Mouse (Mus musculus) adrenal gland, postnatal 25 days (tissue): Measurements from ENCODE around the gene Ptprd. TPM values are rescaled to one million over a fixed set of nuclear protein-coding genes. Genes with fewer than 3 reads are reported as not detected.

Experiments used
- DNase-seq: peaks from one replicate; pipeline ENCODE4 v3.0.0; 2021; ENCODE audit warnings: mixed read lengths
- total RNA-seq: library from RNA; stranded (reverse); gene quantifications from 2 replicates; pipeline ENCODE4 v1.2.3, GENCODE M21; 2021

The Ptprd gene
- total RNA-seq, 1 experiment from 2014 or later, result 142 TPM

DNA sequence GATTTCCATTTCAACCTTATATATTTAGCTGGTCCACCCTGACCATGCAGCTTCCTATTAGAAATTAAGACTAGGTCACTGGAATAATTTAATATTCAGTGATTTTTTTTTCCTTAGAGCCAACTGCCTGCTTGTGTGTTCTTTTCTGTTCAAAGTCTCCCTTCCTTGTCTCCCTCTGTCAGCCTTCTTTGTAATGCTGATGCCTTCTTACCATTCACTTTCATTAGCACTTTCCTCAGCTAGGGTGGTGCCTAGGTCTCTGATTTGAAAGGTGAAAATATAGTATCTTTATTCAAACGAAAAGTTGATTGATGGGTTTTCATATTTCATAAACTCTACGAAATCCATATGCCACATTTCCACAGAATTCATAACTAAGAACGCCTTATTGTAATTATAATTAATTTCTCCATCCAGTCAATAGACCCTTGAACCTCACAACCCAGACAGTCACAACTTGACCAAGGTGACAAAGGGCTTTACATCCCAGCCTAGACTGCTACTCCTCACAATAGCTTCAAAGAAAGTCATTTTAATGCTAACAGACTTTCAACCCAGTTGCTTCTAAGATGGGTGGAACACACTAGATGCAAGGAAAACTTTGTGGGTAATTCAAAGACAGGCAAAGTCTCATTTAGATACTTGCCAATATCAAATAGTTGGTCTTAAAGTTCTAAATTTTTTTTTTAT is 2197.5 kb downstream of the Ptprd start:
- DNase-seq, result no peak

DNA sequence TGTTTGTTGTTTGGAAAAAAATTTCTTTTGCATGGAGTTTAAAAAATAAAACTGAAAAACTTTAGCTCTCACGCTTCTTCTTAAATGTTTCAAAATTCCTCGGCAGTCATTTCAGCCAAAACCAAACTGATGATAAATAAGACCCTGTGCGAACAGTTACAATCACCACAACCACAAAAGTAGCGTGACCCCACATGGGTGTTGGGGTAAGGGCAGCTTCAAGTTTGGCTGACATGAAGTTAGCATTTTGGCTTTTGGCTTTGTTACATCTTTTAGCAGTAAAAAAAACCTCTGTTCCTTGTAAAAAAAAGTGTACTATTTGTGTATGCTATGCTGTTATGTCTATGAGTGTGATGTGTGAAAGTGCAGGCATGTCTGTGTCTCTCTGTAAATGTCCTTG is 2203.2 kb downstream of the Ptprd start:
- no peak for DNase-seq

DNA sequence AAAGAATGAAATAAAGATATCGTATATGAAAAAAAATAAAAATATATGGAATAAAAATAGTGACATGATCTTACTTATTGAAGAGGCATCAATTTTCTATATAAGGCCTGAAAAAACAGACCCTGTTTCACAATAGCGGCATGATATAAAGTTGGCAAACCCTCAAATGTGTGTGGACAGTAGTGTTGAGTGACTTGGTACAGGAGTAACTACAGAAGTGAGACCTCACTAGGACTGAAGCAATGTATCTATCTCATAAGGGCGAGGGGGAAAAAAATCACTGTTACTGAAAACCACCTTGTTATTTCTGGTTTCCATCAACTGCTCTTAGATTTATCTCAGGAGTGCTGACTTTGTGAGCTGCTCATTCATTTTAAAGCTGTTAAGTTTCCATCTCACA is 2204.5 kb downstream of the Ptprd start:
- DNase-seq, result no peak

DNA sequence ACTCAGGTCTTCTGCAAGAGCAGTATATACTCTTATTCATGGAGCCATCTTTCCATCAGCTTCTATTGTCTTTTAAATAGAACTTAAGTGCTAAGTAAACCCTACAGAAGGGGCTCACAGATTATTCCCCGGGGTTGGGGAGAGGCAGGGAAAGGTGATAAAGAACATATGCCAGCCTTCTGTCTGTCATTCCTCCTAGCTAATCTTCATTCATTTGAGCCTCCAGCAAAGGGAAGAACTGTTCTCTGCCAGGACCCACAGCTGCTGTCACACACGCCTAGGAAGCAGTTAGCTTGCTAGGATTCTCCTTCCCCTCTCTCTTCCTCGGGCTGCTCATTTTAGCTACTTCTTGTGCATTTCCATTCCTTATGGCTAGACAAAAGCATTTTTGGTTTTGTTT is 2205.0 kb downstream of the Ptprd start:
- DNase-seq, result no peak

DNA sequence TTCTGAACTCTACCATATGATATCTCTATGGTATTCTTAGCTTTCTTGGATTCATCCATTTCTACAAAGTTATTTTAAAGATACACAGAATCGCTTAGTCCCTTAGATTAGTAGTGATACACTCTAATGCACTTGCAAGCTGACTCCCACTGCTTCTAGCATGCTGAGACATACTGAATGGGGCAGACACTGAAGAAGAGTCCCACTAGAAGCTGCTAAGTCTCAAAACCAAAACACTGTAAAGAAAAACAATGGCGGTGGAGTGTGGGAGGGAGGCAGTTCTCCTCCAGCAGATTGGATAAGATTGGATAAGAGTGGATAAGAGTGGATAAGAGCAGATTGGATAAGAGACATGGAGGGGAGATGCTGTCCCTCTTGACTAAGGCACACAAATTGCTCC is 2207.6 kb downstream of the Ptprd start:
- no peak for DNase-seq

DNA sequence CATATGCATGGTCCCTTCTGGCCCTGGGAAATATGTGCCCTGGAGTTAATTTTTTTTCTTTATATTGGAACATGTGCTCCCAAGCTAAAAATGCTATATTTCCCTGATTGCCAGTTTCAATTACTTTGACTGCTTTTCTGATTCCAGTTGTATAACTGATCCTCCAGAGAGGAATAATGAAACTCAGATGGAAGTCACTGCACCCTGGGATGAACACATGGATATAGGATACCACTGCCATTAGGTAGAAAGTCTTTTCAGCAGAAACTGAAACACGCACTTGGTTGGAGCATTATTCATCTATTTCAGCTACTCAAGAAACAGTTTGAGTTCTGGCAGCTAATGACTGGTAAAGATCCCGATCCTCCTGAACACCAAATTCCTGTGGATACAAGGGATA is 2211.5 kb downstream of the Ptprd start:
- DNase-seq, result no peak

DNA sequence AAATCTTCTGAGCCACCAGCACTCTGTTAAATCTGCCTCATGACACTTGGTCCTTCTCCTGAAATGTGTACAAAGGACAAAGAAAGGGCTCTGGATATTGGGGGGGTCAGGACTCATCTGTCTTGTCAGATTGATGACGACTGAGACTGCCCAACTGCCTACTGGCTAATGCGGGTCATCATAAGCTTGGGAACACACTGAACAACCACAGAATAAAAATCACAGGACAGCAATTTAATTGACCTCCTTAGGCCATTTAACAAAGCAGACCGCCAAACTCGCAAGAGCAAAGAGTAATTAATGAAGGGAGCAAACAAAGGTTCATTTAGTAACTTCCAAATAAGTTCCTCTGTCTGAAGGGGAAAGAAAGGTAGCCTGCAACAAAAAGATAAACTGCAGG is 2215.9 kb downstream of the Ptprd start:
- DNase-seq, result no peak

DNA sequence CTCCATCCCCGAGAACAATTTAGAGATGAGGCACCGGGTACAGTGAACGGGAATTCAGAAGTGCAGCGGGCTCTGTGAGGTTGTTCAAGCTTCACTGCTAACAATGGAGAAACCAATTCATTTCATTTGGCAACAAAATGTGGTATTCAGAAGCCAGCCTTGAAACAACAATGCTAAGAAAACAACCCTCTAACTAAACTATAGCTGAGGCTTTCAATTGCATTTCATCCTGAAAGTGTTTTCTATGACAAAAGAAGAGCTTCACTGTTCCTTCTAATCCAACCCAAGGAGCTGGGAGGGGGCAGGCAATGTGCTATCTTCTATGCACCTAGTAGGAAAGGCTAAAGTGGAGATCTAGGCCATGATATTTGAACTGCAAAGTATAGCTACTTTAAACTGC is 2217.2 kb downstream of the Ptprd start:
- DNase-seq, result no peak

DNA sequence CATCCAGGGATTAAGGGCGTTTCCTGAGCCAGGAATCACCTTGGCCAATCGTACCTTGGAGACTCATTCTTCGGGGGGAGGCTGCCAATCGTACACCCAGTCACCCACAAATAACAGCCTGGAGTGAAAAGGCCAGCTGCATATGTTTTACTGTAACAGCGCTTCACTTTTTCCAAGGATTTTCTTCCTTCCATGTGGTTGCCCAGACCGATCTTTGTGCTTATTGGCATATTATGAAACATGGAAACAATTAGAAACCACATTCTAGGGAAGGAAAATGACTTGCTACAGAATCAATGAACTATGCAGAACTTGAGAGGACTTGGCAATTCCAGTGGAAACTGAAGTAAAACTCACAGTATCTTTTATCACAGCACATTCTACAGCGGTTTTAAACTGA is 2218.7 kb downstream of the Ptprd start:
- DNase-seq, result no peak

DNA sequence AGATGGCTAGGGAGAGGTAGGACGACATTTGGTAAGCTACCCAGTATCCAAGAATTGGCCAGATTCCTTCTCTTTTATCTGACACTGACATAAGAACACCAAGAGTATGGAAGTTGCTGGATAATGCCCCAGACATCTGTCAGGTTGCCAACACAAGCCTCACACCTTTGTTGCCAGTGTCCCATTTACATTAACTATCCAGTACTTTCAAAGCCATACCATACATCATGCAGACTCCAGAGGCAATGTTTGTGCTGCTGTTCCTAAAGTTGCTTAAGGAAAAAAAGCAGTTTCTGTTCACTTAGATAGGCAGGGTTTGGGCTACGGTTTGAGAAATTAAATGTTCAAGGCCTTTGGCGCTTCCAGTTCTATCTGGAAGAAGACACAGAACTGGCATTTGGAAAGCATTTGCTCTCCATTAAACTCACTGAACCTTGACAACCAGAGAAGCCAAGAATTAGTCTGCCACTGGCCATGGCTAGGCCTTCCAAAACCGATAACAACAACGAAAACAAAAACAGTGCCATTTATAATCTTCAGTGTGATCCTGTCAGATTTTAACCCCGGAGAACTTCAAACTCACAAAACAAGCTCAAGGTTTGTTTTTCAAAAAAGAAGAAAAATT is 2220.0 kb downstream of the Ptprd start:
- DNase-seq, result no peak

DNA sequence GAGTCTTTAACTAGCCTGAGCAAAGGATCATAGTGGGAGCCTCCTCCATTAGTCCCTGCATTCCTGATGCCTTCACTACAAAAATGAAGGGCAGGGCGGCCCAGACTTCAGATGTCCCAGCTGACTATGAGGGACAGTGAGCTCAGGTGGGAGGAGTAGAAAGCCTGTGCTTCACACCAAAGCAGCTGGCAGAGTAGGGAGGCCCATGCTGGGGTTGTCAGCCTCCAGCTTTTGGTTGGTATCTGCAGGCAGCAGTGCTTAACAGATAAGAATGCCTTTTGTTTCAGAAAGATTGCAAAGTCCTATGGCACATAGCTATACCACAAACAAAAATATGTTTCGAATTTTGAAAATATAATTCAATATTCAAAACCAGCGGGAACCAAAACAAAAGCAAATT is 2237.0 kb downstream of the Ptprd start:
- DNase-seq, result no peak

DNA sequence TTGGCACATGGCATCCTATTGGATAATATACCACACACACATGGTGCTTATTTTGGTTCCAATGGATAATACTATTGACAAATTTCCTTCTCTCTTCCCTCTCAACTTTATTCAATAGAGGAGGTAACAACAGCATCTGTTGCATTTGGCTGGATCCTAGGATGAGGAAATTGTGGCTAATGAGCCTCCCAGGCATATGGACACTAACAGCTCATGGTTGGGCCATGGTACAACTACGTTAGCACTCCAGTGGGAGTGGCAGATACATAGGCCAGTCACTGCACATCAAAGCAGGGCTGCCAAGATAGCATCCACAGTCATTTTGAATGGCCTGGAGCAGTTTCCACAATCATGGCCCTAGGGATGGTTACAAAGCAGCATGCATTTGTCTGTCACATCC is 2238.4 kb downstream of the Ptprd start:
- no peak for DNase-seq

DNA sequence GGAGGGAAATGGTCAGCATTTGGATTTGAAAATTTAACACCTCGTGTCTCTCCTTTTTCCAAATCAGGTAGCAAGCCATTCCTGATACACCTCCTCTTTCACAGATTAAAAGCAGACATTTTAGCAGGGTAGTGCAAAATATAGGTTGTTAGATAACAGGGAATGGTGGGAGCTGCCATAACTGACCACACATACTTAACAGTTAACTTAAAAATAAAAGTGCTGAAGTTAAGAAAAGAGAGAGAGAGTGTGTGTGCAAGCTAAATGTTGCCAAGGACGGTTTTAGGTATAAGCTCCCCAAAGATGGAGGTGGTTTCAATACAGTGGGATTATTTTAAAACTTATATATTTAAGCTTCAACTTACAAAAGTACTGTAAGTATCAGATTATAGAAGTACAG is 2241.8 kb downstream of the Ptprd start:
- DNase-seq, result no peak

DNA sequence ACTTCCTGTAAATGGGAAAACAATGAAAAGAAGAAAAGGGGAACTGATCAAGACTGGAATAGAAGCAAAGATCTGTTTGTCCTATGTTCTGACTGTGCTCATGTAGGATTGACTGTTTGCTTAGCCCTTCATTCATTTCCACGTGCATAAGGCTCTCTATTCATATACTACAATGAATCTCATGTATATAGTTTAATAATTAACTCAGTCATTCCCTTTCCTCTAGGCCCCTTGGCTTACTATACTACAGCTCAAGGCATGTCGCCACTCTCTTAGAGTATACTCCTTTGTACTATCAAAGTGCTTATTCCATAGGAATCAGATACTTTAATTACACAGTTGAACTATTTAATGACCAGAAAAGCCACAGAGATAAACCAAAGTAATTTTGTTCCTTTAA is 2243.1 kb downstream of the Ptprd start:
- no peak for DNase-seq

DNA sequence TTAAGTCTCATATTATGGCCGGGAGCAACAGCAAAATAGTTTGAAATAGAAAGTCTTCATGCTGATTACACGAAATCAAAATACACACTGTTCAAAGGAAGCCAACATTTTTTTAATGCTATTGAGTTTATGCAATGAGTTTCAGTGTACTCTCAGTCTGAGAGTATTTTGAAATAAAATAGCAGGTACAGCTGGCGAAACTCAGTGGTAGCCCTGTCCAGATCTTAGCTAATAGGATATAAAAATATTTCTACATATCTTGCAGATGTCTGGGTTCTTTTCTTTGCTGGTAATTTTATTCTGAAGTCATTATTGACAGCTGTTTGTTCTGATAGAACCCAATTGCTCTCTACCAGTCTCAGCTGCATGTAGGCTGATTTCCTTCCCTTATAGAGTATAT is 2246.0 kb downstream of the Ptprd start:
- no peak for DNase-seq

DNA sequence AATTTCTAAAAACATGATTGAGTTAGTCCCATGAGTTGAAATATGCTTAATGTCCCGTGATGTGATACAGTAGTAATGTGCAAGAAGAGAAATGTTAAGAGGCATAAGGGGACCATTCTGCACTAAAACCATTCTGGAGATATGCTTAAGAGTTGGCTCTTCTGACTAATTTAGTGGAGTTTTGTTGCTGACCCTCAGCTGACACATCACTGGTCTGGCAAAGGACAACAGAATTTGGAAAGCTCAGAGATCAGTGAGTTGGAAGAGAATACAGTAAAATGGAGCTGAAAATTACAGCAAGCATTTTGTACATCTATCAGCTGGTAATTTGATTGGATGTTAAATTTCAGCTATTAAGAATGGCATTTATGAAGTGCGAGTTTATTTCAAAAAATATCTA is 2248.8 kb downstream of the Ptprd start:
- no peak for DNase-seq

DNA sequence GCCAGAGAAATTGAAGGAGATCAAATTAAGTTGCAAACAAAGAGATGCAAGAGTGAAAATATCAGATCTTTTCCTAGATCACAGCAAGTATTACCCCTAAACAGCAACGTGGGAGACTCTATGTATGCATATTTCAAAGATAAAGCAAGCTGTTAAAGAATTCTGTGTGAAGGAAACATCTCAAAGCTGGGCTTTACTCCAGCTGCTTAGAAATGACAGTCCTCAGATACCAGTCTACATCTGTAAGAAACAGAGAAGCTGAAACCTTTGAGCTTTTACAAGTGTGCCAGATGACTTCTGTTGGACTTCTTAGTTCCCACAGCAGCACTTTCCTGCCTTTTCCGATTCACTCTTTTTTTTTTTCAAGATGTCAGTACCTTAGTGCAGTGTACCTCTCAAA is 2249.9 kb downstream of the Ptprd start:
- DNase-seq, result no peak

DNA sequence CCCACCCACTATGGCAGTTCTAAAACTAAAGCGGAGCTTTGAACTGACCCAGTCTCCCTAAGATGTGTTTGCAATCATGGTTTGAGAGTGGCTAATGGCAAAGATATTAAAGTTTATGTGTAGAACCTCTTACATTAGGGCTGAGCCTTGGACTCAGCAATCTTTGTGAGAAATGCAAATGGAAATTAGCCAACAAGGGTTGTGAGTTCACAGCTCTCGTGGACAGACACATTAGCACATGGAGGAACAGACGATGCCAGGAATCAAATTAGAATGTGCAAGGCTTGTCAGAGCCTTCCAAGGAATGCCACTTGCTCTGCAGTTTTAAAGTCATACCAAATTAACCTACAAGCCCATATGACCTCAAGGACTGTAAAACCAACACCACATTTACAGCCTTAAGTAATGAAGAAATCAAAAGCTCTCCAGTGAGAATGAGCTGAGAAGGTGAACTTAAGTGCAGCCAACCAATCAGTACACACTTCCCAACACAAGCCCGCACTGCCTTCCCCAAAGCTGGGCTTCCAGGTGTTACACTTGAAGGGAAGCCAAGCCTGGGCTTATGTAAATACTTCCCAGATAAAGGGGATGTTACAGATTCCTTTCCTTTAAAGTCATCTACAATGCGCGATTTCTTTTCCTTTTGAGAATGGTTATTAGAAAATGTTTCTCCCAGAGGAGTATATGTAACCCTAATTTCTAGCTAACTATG is 2258.3 kb downstream of the Ptprd start:
- DNase-seq, result no peak

DNA sequence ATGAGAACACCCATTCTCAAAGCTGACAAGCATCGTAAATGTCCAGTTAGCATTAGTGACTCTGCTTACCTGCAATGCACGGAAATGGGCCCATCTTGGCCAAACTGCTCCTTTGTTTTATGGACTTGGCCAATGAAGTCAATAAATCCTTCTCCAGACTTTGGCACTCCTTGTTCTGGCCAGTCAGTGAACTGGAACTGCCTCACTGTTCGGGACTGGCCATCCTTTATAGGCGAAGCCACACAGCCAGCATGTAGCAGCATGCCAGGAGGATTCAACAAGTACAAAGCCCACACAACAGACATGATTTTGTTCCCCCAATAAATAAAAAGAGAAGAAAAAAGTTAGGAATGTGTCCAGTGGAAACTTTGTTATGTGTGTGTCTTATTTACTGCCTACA is 2261.2 kb downstream of the Ptprd start:
- DNase-seq, result no peak

DNA sequence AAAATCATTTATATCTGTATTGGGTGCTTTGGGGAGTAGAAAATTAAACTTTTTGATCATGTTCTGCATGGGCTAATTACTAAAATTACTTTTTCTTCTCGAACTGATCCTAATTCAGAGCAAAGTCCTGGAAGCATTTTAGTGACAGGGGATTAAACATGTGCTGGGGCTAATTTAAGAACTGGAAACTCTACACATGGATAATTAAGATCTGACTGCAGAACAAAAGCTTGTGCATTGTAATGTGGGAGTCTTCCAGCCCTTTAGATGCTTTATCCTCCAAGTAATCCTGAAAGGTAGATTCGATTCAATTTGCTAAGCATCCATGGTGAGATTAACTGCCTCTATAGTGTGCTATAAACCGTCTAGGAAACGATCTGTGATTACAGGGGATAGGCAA is 2316.9 kb downstream of the Ptprd start:
- DNase-seq, result no peak
